Mouse (Mus musculus): ENCODE results near the gene Inafm1.
"Not testable (repeated sequence)": the region's sequence is repeated elsewhere in the genome, so short reads cannot be mapped to it uniquely, and the experiment has no call there.

Inafm1 gene

GRCm38 (mm10) chr7:16297616-16298015 lies 24.2 kb upstream of the Inafm1 start:
- no peak for DNase-seq (ENCODE audit: extremely low read depth, low read depth, low spot score)

- no peak for DNase-seq (ENCODE audit: extremely low read depth, low read depth, low spot score)
Observed at GRCm38 (mm10) chr7:16296766-16297390, 23.5 kb upstream of the Inafm1 start.

GRCm38 (mm10) chr7:16296146-16296545 lies 22.7 kb upstream of the Inafm1 start:
- no peak for DNase-seq (ENCODE audit: extremely low read depth, low read depth, low spot score)

- DNase-seq (ENCODE audit: extremely low read depth, low read depth, low spot score): no peak
Observed at GRCm38 (mm10) chr7:16295321-16295900, 22.0 kb upstream of the Inafm1 start.

GRCm38 (mm10) chr7:16294837-16295236 lies 21.4 kb upstream of the Inafm1 start:
- no peak for DNase-seq (ENCODE audit: extremely low read depth, low read depth, low spot score)

- DNase-seq (ENCODE audit: extremely low read depth, low read depth, low spot score): no peak
Observed at GRCm38 (mm10) chr7:16294346-16294745, 20.9 kb upstream of the Inafm1 start.

- DNase-seq (ENCODE audit: extremely low read depth, low read depth, low spot score): no peak
Observed at GRCm38 (mm10) chr7:16287791-16288190, 14.4 kb upstream of the Inafm1 start.

GRCm38 (mm10) chr7:16287016-16287415 lies 13.6 kb upstream of the Inafm1 start:
- DNase-seq (ENCODE audit: extremely low read depth, low read depth, low spot score): no peak

GRCm38 (mm10) chr7:16286026-16286961 lies 12.9 kb upstream of the Inafm1 start, which contains the start of gene Ccdc9:
Ccdc9 (minus strand) TSS chr7:16286795.
- DNase-seq (ENCODE audit: extremely low read depth, low read depth, low spot score): no peak

GRCm38 (mm10) chr7:16285450-16286025 lies 12.1 kb upstream of the Inafm1 start:
- DNase-seq (ENCODE audit: extremely low read depth, low read depth, low spot score): no peak

- no peak for DNase-seq (ENCODE audit: extremely low read depth, low read depth, low spot score)
Observed at GRCm38 (mm10) chr7:16284904-16285303, 11.5 kb upstream of the Inafm1 start.

GRCm38 (mm10) chr7:16284001-16284400 lies 10.6 kb upstream of the Inafm1 start:
- no peak for DNase-seq (ENCODE audit: extremely low read depth, low read depth, low spot score)

GRCm38 (mm10) chr7:16282334-16282733 lies 8.9 kb upstream of the Inafm1 start:
- no peak for DNase-seq (ENCODE audit: extremely low read depth, low read depth, low spot score)

GRCm38 (mm10) chr7:16280721-16281120 lies 7.3 kb upstream of the Inafm1 start:
- DNase-seq (ENCODE audit: extremely low read depth, low read depth, low spot score): no peak

GRCm38 (mm10) chr7:16274922-16275890 lies 1.8 kb upstream of the Inafm1 start:
- DNase-seq (ENCODE audit: extremely low read depth, low read depth, low spot score): no peak

GRCm38 (mm10) chr7:16273766-16274140 lies 336 bp upstream of the Inafm1 start:
- no peak for DNase-seq (ENCODE audit: extremely low read depth, low read depth, low spot score)

- no peak for DNase-seq (ENCODE audit: extremely low read depth, low read depth, low spot score)
Observed at GRCm38 (mm10) chr7:16272681-16273080, 736 bp downstream of the Inafm1 start.

- DNase-seq (ENCODE audit: extremely low read depth, low read depth, low spot score): no peak
Observed at GRCm38 (mm10) chr7:16271139-16271538, 2.3 kb downstream of the Inafm1 start.

- DNase-seq (ENCODE audit: extremely low read depth, low read depth, low spot score): not testable (repeated sequence)
Observed at GRCm38 (mm10) chr7:16266593-16266992, 6.8 kb downstream of the Inafm1 start.

- no peak for DNase-seq (ENCODE audit: extremely low read depth, low read depth, low spot score)
Observed at GRCm38 (mm10) chr7:16265856-16266255, 7.6 kb downstream of the Inafm1 start.

All from fat pad, adult 2 months (tissue).